Mouse (Mus musculus) limb, embryonic 11.5 days (tissue): Measurements from ENCODE around the gene Pafah1b3. TPM values are rescaled to one million over a fixed set of nuclear protein-coding genes. Genes with fewer than 3 reads are reported as not detected.

ENCODE experiments used
- ATAC-seq: fragments of 200-750 bp; cut with Nextera tagmentation; 2 replicates; pipeline ENCODE4 v1.8.0; 2017; ENCODE audit warnings: low read depth; ENCODE audit not compliant: insufficient number of reproducible peaks, low FRiP score, low TSS enrichment
- DNase-seq: peaks from one replicate; pipeline ENCODE4 v3.0.0-alpha.2; 2015; ENCODE audit warnings: low spot score
- H3K27ac ChIP-seq: fragments of 300-500 bp; sonication (generic); replicated peaks from 2 replicates; pipeline ENCODE4 v1.5.1; 2014; ENCODE audit warnings: low read depth, mild to moderate bottlenecking, low read length
- H3K27me3 ChIP-seq: fragments of 300-500 bp; sonication (generic); 2 replicates; pipeline ENCODE4 v1.6.1; 2014; ENCODE audit warnings: mild to moderate bottlenecking, low read length, mixed read lengths; ENCODE audit not compliant: control insufficient read depth, insufficient read depth
- H3K36me3 ChIP-seq: fragments of 300-500 bp; sonication (generic); 2 replicates; pipeline ENCODE4 v1.6.1; 2014; ENCODE audit warnings: mild to moderate bottlenecking, low read length, moderate library complexity, mixed read lengths; ENCODE audit not compliant: control insufficient read depth, insufficient read depth
- H3K4me1 ChIP-seq: fragments of 300-500 bp; sonication (generic); 2 replicates; pipeline ENCODE4 v1.6.1; 2014; ENCODE audit warnings: low read length, mixed read lengths; ENCODE audit not compliant: control insufficient read depth, insufficient read depth
- H3K4me2 ChIP-seq: fragments of 300-500 bp; sonication (generic); 2 replicates; pipeline ENCODE4 v1.6.1; 2014; ENCODE audit warnings: low read depth, mild to moderate bottlenecking, moderate library complexity; ENCODE audit not compliant: severe bottlenecking
- H3K4me3 ChIP-seq: fragments of 300-500 bp; sonication (generic); 2 replicates; pipeline ENCODE4 v1.5.1; 2014; ENCODE audit warnings: low read depth, low read length
- H3K9ac ChIP-seq: fragments of 300-500 bp; sonication (generic); 2 replicates; pipeline ENCODE4 v1.6.1; 2014; ENCODE audit warnings: mild to moderate bottlenecking, low read length
- H3K9me3 ChIP-seq: fragments of 300-500 bp; sonication (generic); 2 replicates; pipeline ENCODE4 v1.6.1; 2016; ENCODE audit warnings: low read length; ENCODE audit not compliant: control insufficient read depth
- WGBS: fragments of 180-500 bp; shearing (Covaris S2); extraction: QIAGEN DNeasy Blood & Tissue Kit; methylation state at CpG from one replicate; pipeline ENCODE4 v1.1.7; 2014; 5-methylcytosine and 5-hydroxymethylcytosine counted together
- polyA plus RNA-seq: library from polyadenylated mRNA; unstranded; fragments of >200 nt; fragmentation: Nextera tagmentation; extraction: Ambion mirVana; gene quantifications from 2 replicates; pipeline ENCODE4 v1.2.1, GENCODE M21; 2014

Pafah1b3 gene
- polyA plus RNA-seq, 1 experiment from 2014 or later: 261 TPM

- H3K27me3 ChIP-seq: no peaks in the 10 kb centered on the region
- ATAC-seq (peak; percentile 74), DNase-seq (peak; percentile 97)
- peak overlapping the region; percentile 81 for H3K9ac ChIP-seq
- H3K4me3 ChIP-seq: peak overlapping the region; percentile 79
- WGBS: under 1% methylated on average over 69 of the region's 108 CpGs
- H3K4me1 ChIP-seq: peaks cover 43% of the 10 kb centered on the region
- no peaks in the 10 kb centered on the region for H3K9me3 ChIP-seq
- H3K27ac ChIP-seq: peak overlapping the region; percentile 97
- peaks cover 9% of the 10 kb centered on the region for H3K36me3 ChIP-seq
- H3K4me2 ChIP-seq: peak overlapping the region; percentile 88
Measured at GRCm38 (mm10) chr7:25281734-25282601, 15.8 kb downstream of the Pafah1b3 start.

GRCm38 (mm10) chr7:25281166-25281733 lies 16.5 kb downstream of the Pafah1b3 start:
- H3K36me3 ChIP-seq: peaks cover 6% of the 10 kb centered on the region
- H3K4me1 ChIP-seq: peaks cover 43% of the 10 kb centered on the region
- H3K9me3 ChIP-seq: no peaks in the 10 kb centered on the region
- peak overlapping the region; percentile 88 for H3K4me2 ChIP-seq
- no peaks in the 10 kb centered on the region for H3K27me3 ChIP-seq
- H3K4me3 ChIP-seq: peak overlapping the region; percentile 79
- H3K27ac ChIP-seq: peak overlapping the region; percentile 97
- ATAC-seq (no peak), DNase-seq (no peak)
- H3K9ac ChIP-seq: peak overlapping the region; percentile 2; the same call in 1 of the 2 replicates
- 25% methylated on average over 12 of the region's 12 CpGs for WGBS

DNA sequence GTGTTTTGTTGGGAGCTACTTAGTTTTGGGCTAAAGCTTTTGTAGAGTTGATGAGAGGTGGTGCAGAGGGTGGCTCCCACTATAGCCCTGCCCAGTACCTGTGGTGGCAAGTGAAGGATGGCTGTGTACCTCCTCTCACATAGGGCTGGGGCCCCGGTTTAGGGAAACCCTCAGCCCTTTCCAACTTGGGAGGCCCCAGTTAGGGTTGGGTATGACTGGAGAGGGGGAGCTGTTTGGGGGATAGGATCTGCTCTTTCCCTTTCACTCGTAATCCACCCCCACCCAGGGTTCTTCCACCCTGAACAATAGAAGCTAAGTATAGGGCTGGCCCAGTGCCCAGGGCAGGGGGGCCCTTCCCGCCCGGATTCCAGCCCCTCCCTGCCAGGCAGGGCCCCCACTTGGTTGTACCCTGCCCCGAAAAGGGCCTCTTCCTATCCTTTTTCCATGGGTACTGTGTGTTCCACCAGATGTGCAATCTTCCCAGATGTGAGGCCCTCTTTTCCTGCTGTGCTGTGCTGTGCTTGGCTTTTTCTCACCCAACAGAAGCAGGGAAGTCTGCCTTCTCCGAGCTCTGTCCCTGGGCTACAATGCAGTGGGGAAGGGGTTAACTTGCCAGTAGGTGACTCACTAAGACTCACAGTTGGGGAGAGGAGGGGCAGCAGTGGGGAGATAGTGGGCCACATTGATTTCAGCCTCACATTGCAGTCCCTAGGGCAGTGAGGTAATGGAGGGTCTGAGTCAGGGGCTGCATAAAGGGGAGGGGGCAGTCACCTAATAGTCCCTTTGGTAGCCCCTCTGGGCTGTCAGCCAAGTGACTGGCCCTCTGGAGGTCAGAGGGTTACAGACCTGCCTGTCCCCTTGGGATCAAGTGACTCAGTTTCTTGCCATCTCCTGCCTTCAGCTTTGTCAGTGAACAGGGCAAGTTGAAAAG lies 17.7 kb downstream of the Pafah1b3 start:
- 5% methylated on average over 5 of the region's 6 CpGs for WGBS
- peak overlapping the region; percentile 88 for H3K4me2 ChIP-seq
- H3K36me3 ChIP-seq: no peaks in the 10 kb centered on the region
- H3K27me3 ChIP-seq: no peaks in the 10 kb centered on the region
- H3K27ac ChIP-seq: peak overlapping the region; percentile 97
- peak overlapping the region; percentile 79 for H3K9ac ChIP-seq
- H3K4me3 ChIP-seq: peak overlapping the region; percentile 56
- H3K4me1 ChIP-seq: peaks cover 50% of the 10 kb centered on the region
- peak; percentile 17 for ATAC-seq
- H3K9me3 ChIP-seq: no peaks in the 10 kb centered on the region
- DNase-seq: peak; percentile 66

DNA sequence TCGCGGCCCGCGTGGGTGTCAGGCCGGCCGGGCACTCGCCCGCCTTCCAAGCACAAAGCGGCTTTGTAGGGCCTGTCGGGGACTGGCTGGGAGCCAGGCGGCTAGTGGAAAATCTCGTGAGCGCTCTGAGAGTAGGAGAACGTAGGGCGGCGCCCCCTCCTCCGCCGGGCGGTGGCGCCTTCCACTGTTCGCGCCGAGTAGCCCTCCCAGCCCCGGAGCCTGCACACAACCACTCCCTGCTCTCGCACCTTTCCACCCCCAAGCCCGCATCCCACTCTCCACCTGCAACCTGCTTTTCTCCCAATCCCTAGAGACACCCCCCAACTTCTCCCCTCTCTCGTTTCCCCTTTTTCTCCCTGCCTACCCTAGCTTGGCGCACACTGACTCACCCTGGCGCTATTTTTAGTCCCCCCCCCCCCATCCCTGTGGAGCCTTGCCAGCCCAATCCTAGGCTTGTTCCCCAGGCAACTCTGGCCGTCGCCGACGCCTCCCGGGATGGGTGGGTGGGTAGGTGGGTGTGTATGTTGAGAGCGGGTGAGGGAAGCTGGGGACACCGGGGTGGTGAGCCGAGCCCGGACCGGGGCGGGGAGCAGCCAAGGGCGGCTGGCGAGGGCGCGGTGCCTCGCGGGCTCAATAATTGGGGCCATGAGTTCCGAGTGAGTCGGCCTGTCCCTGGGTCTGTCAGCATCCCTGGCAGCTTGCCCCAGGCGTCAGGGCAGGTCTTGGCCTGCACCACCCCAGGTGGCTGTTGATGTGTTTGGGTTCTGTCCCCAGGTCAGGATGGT lies 18.5 kb downstream of the Pafah1b3 start:
- peak overlapping the region; percentile 88 for H3K4me2 ChIP-seq
- peak overlapping the region; percentile 56 for H3K4me3 ChIP-seq

DNA sequence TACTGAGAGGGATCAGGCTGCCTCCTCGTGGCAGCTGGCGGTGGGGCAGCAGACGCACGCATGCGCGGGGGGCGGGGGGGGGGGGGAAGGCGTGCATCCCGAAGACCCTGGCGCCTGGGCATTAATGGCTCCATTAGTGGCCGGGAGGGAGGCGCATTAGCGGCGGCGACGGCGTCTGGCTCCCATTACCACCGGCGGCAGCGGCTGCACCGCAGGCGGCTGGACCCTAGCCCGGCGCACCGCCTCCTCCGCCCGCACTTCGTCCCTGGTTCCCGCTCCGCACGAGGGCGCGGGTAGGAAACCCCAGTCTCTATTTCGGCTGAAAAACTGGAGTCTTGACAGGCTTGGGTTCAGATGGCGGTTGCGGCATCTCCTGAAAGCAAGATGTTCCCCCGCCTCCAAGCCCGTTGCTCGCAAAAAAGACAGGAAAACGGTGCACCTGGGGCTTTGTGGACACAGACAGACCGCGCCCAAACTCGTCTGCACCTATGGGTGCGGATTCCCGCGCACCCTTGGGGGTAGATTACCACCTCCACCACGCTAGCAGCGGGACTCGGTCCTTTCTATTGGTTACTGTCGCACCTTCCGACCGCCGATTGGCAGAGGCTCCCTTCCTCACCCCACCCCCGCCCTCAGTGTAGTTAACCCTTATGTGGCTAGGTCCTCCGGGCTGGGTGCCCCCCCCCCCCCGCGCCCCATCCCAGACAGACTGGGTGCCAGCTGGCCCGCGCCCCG lies 19.3 kb downstream of the Pafah1b3 start:
- H3K36me3 ChIP-seq: peaks cover 2% of the 10 kb centered on the region; the same call in 1 of the 2 replicates
- under 1% methylated on average over 52 of the region's 60 CpGs for WGBS

More for the DNA sequence above, 18.5 kb downstream of the Pafah1b3 start:
- WGBS: 1% methylated on average over 36 of the region's 49 CpGs
- no peaks in the 10 kb centered on the region for H3K9me3 ChIP-seq
- H3K27me3 ChIP-seq: no peaks in the 10 kb centered on the region
- H3K36me3 ChIP-seq: peaks cover 2% of the 10 kb centered on the region; the same call in 1 of the 2 replicates
- H3K9ac ChIP-seq: peak overlapping the region; percentile 79
- H3K27ac ChIP-seq: peak overlapping the region; percentile 97
- peak; percentile 45 for ATAC-seq
- H3K4me1 ChIP-seq: peaks cover 45% of the 10 kb centered on the region
- no peak for DNase-seq

GRCm38 (mm10) chr7:25277998-25278340 lies 19.8 kb downstream of the Pafah1b3 start:
- peak overlapping the region; percentile 97 for H3K27ac ChIP-seq
- WGBS: 15% methylated on average over 4 of the region's 4 CpGs
- peak overlapping the region; percentile 18; the same call in 1 of the 2 replicates for H3K9ac ChIP-seq
- H3K36me3 ChIP-seq: peaks cover 2% of the 10 kb centered on the region; the same call in 1 of the 2 replicates
- peak overlapping the region; percentile 56 for H3K4me3 ChIP-seq
- peak overlapping the region; percentile 88 for H3K4me2 ChIP-seq
- DNase-seq: no peak
- no peaks in the 10 kb centered on the region for H3K27me3 ChIP-seq
- H3K9me3 ChIP-seq: no peaks in the 10 kb centered on the region
- ATAC-seq: no peak
- H3K4me1 ChIP-seq: peaks cover 33% of the 10 kb centered on the region

More for the DNA sequence above, 19.3 kb downstream of the Pafah1b3 start:
- ATAC-seq: peak; percentile 31; the same call in 1 of the 2 replicates
- Histone ChIP-seq H3K4me1 (peaks cover 38% of the 10 kb centered on the region), H3K9me3 (no peaks in the 10 kb centered on the region), H3K4me3 (peak overlapping the region; percentile 56), H3K9ac (peak overlapping the region; percentile 79), H3K27me3 (no peaks in the 10 kb centered on the region), H3K4me2 (peak overlapping the region; percentile 88), H3K27ac (peak overlapping the region; percentile 97)
- DNase-seq: peak; percentile 87

GRCm38 (mm10) chr7:25277405-25277804 lies 20.4 kb downstream of the Pafah1b3 start:
- Histone ChIP-seq H3K9ac (no peak overlapping the region), H3K4me1 (peaks cover 33% of the 10 kb centered on the region), H3K4me3 (peak overlapping the region; percentile 56; the same call in 1 of the 2 replicates), H3K4me2 (peak overlapping the region; percentile 88), H3K9me3 (no peaks in the 10 kb centered on the region), H3K36me3 (peaks cover 6% of the 10 kb centered on the region), H3K27ac (no peak overlapping the region), H3K27me3 (no peaks in the 10 kb centered on the region)
- 89% methylated on average over 4 of the region's 4 CpGs for WGBS
- DNase-seq: no peak
- no peak for ATAC-seq
